Mouse (Mus musculus) midbrain, postnatal 0 days (tissue): ENCODE data around the gene 4933428G20Rik. TPM values are rescaled to one million over a fixed set of nuclear protein-coding genes. Genes with fewer than 3 reads are reported as not detected.

ENCODE experiments used
- ATAC-seq: fragments of 200-750 bp; cut with Nextera tagmentation; 2 replicates; pipeline ENCODE4 v1.8.0; 2017; ENCODE audit warnings: moderate number of reproducible peaks, mild to moderate bottlenecking, moderate TSS enrichment, moderate library complexity; ENCODE audit not compliant: low FRiP score
- DNase-seq: peaks from one replicate; pipeline ENCODE4 v3.0.0-alpha.2; 2015; ENCODE audit warnings: low spot score
- H3K27ac ChIP-seq: fragments of 300-500 bp; sonication (generic); 2 replicates; pipeline ENCODE4 v1.5.1; 2014; ENCODE audit warnings: low read depth, mild to moderate bottlenecking, low read length, mixed read lengths
- H3K27me3 ChIP-seq: fragments of 300-500 bp; sonication (generic); 2 replicates; pipeline ENCODE4 v1.6.1; 2014; ENCODE audit warnings: low read length, control low read depth, mixed read lengths; ENCODE audit not compliant: insufficient read depth
- H3K36me3 ChIP-seq: fragments of 300-500 bp; sonication (generic); 2 replicates; pipeline ENCODE4 v1.6.1; 2014; ENCODE audit warnings: low read length, control low read depth, mixed read lengths; ENCODE audit not compliant: insufficient read depth
- H3K4me1 ChIP-seq: fragments of 300-500 bp; sonication (generic); 2 replicates; pipeline ENCODE4 v1.6.1; 2014; ENCODE audit warnings: mild to moderate bottlenecking, control low read depth, antibody characterized with exemption, low read length, mixed read lengths; ENCODE audit not compliant: insufficient read depth
- H3K4me2 ChIP-seq: fragments of 300-500 bp; sonication (generic); 2 replicates; pipeline ENCODE4 v1.6.1; 2014; ENCODE audit warnings: low read depth, mild to moderate bottlenecking, low read length, mixed read lengths; ENCODE audit not compliant: poor library complexity, severe bottlenecking
- H3K4me3 ChIP-seq: fragments of 300-500 bp; sonication (generic); 2 replicates; pipeline ENCODE4 v1.5.1; 2014; ENCODE audit warnings: low read depth, mild to moderate bottlenecking, low read length, moderate library complexity
- H3K9ac ChIP-seq: fragments of 300-500 bp; sonication (generic); replicated peaks from 2 replicates; pipeline ENCODE4 v1.6.1; 2014; ENCODE audit warnings: mild to moderate bottlenecking, low read length, moderate library complexity, mixed read lengths; ENCODE audit not compliant: poor library complexity, severe bottlenecking
- H3K9me3 ChIP-seq: fragments of 300-500 bp; sonication (generic); 2 replicates; pipeline ENCODE4 v1.6.1; 2016; ENCODE audit warnings: low read length, control low read depth
- CTCF ChIP-seq: IDR thresholded peaks from 2 replicates; pipeline ENCODE4 v1.5.1; 2016; ENCODE audit warnings: antibody characterized with exemption, mild to moderate bottlenecking
- WGBS: fragments of 180-500 bp; shearing (Covaris S2); extraction: QIAGEN DNeasy Blood & Tissue Kit; methylation state at CpG from one replicate; pipeline ENCODE4 v1.1.7; 2014; 5-methylcytosine and 5-hydroxymethylcytosine counted together
- polyA plus RNA-seq: library from polyadenylated mRNA; unstranded; fragments of >200 nt; fragmentation: Nextera tagmentation; extraction: Ambion mirVana; gene quantifications from 2 replicates; pipeline ENCODE4 v1.2.1, GENCODE M21; 2015
- total RNA-seq: library from RNA; depleted of rRNA; stranded (reverse); fragments of >200 nt; gene quantifications from 2 replicates; pipeline ENCODE4 v1.2.3, GENCODE M21; 2014

Gene 4933428G20Rik
- total and polyA plus RNA-seq, 2 experiments from 2014 or later = 0.91 TPM; not detected in 1

DNA sequence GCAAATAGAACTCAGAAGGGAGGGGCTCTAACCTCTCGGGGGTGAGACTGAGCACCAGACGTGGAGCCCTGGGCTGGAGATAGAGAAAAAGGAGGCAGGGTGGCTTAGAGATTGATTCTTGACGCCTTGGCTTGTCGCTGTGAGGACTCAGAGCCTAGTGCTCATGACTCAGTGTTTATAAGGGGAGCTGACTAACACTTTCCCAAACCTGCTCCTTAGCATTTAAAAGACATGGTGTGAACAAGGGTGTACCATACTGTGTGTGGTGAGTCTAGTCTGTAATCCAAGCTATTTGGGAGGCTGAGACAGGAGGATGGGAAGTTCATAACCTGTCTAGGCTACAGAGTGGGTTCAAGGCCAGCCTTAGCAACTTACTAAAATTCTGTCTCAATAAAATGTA, 43.0 kb downstream of the 4933428G20Rik start:
- TF ChIP-seq CTCF = no peak
- 84% methylated on average over 4 of the region's 4 CpGs for WGBS
- Histone ChIP-seq H3K27ac (no peak overlapping the region), H3K36me3 (peaks cover 69% of the 10 kb centered on the region), H3K4me2 (no peak overlapping the region), H3K9me3 (no peaks in the 10 kb centered on the region), H3K9ac (no peak overlapping the region), H3K27me3 (no peaks in the 10 kb centered on the region), H3K4me3 (no peak overlapping the region), H3K4me1 (peaks cover 3% of the 10 kb centered on the region; the same call in 1 of the 2 replicates)
- no peak for ATAC-seq
- no peak for DNase-seq

DNA sequence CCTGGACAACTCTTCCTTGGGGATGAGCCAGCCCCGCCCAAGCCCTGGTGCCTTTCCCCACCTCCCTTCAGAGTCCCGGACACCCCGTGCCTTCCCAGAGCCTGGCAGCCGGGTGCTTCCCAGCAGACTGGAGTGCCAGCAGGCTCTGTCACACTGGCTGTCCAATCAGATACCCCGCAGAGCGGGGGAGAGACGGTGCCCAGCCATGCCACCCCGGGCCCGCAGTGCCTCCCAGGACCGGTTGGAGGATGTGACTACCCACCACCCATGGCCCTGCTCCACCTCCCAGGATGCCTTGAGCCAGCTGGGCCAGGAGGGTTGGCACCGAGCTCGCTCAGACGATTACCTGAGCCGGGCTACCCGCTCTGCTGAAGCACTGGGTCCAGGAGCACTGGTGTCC, 48.5 kb downstream of the 4933428G20Rik start:
- no peaks in the 10 kb centered on the region for H3K9me3 ChIP-seq
- DNase-seq = no peak
- H3K4me1 ChIP-seq = peaks cover 10% of the 10 kb centered on the region
- 94% methylated on average over 15 of the region's 15 CpGs for WGBS
- no peak for TF ChIP-seq CTCF
- 0 out of 2 replicates have a peak overlapping the region, but pooled peaks have one; percentile 19 for H3K9ac ChIP-seq
- peaks cover 47% of the 10 kb centered on the region for H3K36me3 ChIP-seq
- H3K27ac ChIP-seq = no peak overlapping the region
- H3K27me3 ChIP-seq = no peaks in the 10 kb centered on the region
- no peak overlapping the region for H3K4me3 ChIP-seq
- peak overlapping the region; percentile 87 for H3K4me2 ChIP-seq
- ATAC-seq = no peak

DNA sequence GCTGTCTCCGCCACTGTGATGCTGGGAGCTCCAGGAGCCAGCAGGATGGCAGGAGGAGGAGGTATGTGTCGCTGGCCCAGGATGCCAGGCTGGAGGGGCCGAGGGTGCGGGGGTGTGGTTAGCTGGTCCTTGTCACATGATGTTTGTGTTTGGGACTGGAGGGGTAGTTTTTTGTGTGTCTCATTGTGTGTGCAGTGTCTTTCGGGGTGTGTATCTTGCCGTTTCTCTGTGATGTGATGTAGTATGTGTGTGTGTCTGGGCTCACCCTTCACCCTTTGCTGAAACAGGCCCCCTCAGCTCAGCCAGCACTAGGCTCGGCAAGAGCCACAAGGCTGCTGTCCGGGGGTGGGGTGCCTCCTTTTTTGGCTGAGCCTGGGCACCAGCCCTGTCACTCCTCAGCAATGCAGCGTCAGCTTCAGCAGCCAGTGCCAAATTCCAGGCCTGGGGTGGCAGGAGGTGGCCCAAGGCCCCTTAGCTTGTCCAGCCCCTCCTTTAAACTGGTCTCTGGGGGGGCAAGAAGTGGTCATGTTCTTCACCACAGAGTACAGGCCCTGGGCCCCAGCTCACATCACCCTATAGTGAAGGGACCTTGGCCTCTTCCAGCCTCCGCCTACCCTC, 49.7 kb downstream of the 4933428G20Rik start:
- peak overlapping the region; percentile 87 for H3K9ac ChIP-seq
- DNase-seq (peak; percentile 15), ATAC-seq (peak; percentile 35)
- peak overlapping the region; percentile 73 for H3K27ac ChIP-seq
- H3K9me3 ChIP-seq = no peaks in the 10 kb centered on the region
- TF ChIP-seq CTCF = no peak
- H3K36me3 ChIP-seq = peaks cover 47% of the 10 kb centered on the region
- WGBS = 17% methylated on average over 10 of the region's 10 CpGs
- H3K4me3 ChIP-seq = peak overlapping the region; percentile 61
- no peaks in the 10 kb centered on the region for H3K27me3 ChIP-seq
- H3K4me2 ChIP-seq = peak overlapping the region; percentile 87
- H3K4me1 ChIP-seq = peaks cover 10% of the 10 kb centered on the region

DNA sequence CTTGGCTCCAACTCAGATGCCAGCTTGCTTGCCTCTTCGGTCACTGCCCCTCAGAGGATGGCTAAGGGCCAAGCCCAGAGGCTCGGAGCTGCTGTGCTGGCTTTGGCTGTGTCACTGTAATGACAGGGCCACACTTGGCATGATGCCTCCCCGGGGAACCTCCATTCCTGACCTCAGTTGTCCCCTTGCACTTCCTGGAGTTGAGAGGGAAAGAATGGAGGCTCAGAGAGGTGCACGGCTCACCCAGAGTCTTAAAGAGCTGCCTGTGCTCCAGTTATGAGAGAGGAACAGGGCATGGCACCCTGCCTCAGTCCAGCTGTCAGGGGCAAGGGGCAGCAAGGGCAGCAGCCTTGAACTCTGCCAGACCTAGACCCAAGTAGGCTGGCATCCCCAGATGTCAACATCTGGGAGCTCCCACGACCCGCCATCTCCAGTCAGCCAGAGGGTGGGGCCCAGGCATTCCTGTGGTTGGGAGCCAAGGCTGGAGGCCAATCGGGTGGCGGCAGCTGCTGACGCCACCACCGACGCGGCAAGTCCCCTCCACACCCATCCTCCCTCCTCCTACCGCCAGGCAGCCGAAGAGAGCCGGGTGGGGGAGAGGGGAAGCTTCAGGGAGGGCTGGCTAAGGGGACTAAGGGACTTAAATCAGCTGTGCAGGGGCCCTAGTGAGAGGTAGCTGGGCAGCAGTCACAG, 50.4 kb downstream of the 4933428G20Rik start:
- 14% methylated on average over 12 of the region's 15 CpGs for WGBS

DNA sequence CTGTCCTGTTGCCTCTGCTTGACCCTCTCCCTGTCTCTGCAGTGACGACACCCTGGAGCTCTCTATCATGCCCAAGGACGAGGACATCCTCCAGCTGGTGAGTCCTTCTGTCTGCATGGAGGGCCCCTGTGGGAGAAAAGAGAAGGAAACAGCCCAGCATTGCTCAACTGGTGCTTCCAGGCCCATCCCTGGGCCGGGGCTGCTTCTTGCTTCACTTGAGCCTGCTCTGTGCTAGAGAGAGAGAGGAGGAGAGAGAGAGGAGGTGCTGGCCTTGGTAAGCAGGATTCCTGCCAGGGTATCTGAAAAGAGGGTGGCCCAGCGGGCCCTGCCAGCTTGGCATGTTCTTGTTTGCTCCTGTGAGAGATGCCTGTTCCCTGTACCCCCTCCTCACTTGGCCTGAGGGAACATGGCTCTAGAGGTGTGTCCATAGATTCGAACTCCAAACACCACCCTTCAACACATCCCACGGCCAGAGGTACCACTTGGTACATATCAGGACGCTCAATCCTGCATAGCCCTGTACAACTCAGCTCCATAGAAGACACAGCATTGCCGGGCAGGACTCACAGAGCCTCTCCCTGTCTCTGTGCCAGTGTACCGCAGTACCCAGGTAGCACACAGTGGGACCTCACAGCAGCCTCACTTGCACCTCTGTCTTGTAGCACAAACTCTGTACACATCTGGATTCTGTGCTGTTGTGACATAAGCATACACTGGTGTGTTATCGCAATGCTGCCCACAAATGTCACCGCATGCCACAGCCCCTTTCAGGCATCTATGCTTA, 51.3 kb downstream of the 4933428G20Rik start:
- Histone ChIP-seq H3K9ac (no peak overlapping the region), H3K4me2 (no peak overlapping the region), H3K4me3 (no peak overlapping the region), H3K27ac (no peak overlapping the region), H3K36me3 (peaks cover 51% of the 10 kb centered on the region), H3K9me3 (no peaks in the 10 kb centered on the region), H3K4me1 (peaks cover 10% of the 10 kb centered on the region), H3K27me3 (no peaks in the 10 kb centered on the region)
- no peak for TF ChIP-seq CTCF
- ATAC-seq (no peak), DNase-seq (no peak)
- WGBS = 89% methylated on average over 11 of the region's 11 CpGs

More for the DNA sequence above, 50.4 kb downstream of the 4933428G20Rik start:
- no peaks in the 10 kb centered on the region for H3K9me3 ChIP-seq
- peak overlapping the region; percentile 87 for H3K4me2 ChIP-seq
- no peaks in the 10 kb centered on the region for H3K27me3 ChIP-seq
- peak overlapping the region; percentile 73 for H3K27ac ChIP-seq
- DNase-seq = peak; percentile 90
- ATAC-seq = peak; percentile 84
- H3K36me3 ChIP-seq = peaks cover 50% of the 10 kb centered on the region
- peaks cover 10% of the 10 kb centered on the region for H3K4me1 ChIP-seq
- peak overlapping the region; percentile 61 for H3K4me3 ChIP-seq
- no peak for TF ChIP-seq CTCF
- peak overlapping the region; percentile 87 for H3K9ac ChIP-seq
